Mouse (Mus musculus) cerebellum, adult 9-10 months (tissue): ENCODE measurements around the gene Ern1.
"Not testable (repeated sequence)": the region's sequence is repeated elsewhere in the genome, so short reads cannot be mapped to it uniquely, and the experiment has no call there.

Experiments
- DNase-seq: peaks from one replicate; pipeline ENCODE4 v3.0.0; 2022

Ern1 gene

GRCm38 (mm10) chr11:106479619-106480529 lies 7.8 kb downstream of the Ern1 start:
- no peak for DNase-seq

- DNase-seq, result no peak
These were observed 8.9 kb downstream of the Ern1 start for GRCm38 (mm10) chr11:106478745-106479144.

GRCm38 (mm10) chr11:106477505-106478160 lies 10.0 kb downstream of the Ern1 start:
- DNase-seq, result no peak

- no peak for DNase-seq
These were observed 12.3 kb downstream of the Ern1 start for GRCm38 (mm10) chr11:106475309-106475708.

GRCm38 (mm10) chr11:106471629-106472028 lies 16.0 kb downstream of the Ern1 start:
- DNase-seq, result no peak

- no peak for DNase-seq
These were observed 19.1 kb downstream of the Ern1 start for GRCm38 (mm10) chr11:106468509-106468908.

GRCm38 (mm10) chr11:106465932-106466331 lies 21.7 kb downstream of the Ern1 start:
- no peak for DNase-seq

- DNase-seq, result no peak
These were observed 22.1 kb downstream of the Ern1 start for GRCm38 (mm10) chr11:106465545-106465903.

- no peak for DNase-seq
These were observed 22.7 kb downstream of the Ern1 start for GRCm38 (mm10) chr11:106464681-106465544.

GRCm38 (mm10) chr11:106463845-106464244 lies 23.8 kb downstream of the Ern1 start:
- DNase-seq, result no peak

- DNase-seq, result no peak
These were observed 25.3 kb downstream of the Ern1 start for GRCm38 (mm10) chr11:106462309-106462708.

- no peak for DNase-seq
These were observed 26.3 kb downstream of the Ern1 start for GRCm38 (mm10) chr11:106461145-106461932.

GRCm38 (mm10) chr11:106460671-106461070 lies 27.0 kb downstream of the Ern1 start:
- no peak for DNase-seq

- DNase-seq, result no peak
These were observed 29.1 kb downstream of the Ern1 start for GRCm38 (mm10) chr11:106458540-106458939.

GRCm38 (mm10) chr11:106443646-106444045 lies 44.0 kb downstream of the Ern1 start:
- DNase-seq, result no peak

- DNase-seq, result not testable (repeated sequence)
These were observed 45.1 kb downstream of the Ern1 start for GRCm38 (mm10) chr11:106442564-106442963.

GRCm38 (mm10) chr11:106440318-106440717 lies 47.3 kb downstream of the Ern1 start:
- no peak for DNase-seq

- no peak for DNase-seq
These were observed 48.3 kb downstream of the Ern1 start for GRCm38 (mm10) chr11:106439355-106439754.

- no peak for DNase-seq
These were observed 49.0 kb downstream of the Ern1 start for GRCm38 (mm10) chr11:106438524-106439177.

- DNase-seq, result no peak
These were observed 50.1 kb downstream of the Ern1 start for GRCm38 (mm10) chr11:106437543-106437942.

- DNase-seq, result no peak
These were observed 50.6 kb downstream of the Ern1 start for GRCm38 (mm10) chr11:106437039-106437438.

- no peak for DNase-seq
These were observed 57.3 kb downstream of the Ern1 start for GRCm38 (mm10) chr11:106430392-106430791.
